Mouse (Mus musculus) brain, embryonic 14.5 days (tissue): ENCODE measurements around the gene Olfr787.

Source experiments
- CTCF ChIP-seq: fragments of 200-500 bp; IDR thresholded peaks from 2 replicates; pipeline ENCODE4 v1.5.1; 2012; ENCODE audit warnings: inconsistent platforms, mild to moderate bottlenecking, moderate library complexity, borderline replicate concordance; ENCODE audit not compliant: insufficient read depth, insufficient read length; ENCODE audit errors: extremely low read depth
- POLR2A ChIP-seq: fragments of 200-500 bp; IDR thresholded peaks from 2 replicates; pipeline ENCODE4 v1.6.1; 2012; ENCODE audit warnings: mild to moderate bottlenecking, inconsistent platforms, borderline replicate concordance; ENCODE audit not compliant: poor library complexity, insufficient read depth, insufficient read length, severe bottlenecking; ENCODE audit errors: extremely low read depth

- TF ChIP-seq CTCF = no peak
- TF ChIP-seq POLR2A = no peak
Measured at GRCm38 (mm10) chr10:129427006-129427405, 34.7 kb upstream of the Olfr787 start, which contains the start of gene Olfr786.
